Mouse (Mus musculus) kidney, adult 18-20 months (tissue): ENCODE measurements around the gene Fam129b.

Source experiments
- DNase-seq: peaks from one replicate; pipeline ENCODE4 v3.0.0; 2021

Fam129b gene

DNA sequence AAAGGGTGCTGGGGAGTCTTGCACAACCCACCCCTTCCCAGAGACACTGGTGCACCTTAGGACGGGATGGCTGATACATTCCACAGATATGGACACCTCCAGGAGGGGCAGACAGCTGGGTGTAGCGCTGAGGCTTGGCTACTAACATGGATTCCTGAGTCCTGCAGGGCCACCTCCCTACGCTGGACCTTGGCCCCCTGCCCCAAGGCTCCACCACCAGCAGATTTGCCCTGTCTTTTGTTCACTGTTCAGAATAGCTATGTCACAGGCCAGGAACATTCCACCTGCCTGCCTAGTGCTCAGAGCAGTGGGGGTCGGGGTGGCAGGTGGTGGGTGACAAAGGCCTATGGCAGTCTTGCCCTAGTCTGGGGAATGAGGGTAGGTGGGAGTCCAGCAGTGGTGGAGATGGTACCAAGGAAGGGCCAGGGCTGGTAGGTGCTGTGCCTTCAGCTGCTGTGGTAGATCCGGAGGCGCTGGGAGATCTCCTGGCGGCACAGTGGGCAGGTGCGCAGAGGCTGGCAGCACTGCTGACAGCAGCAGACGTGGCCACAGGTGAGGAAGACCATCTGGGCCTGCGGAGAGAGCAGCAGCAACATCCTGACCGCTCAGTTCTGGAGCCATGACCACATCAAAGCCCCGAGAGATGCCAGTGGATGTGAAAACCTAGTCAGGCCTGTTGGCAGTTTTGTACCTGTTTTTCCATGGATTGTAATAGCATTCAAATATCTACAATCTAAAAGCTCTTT lies 50.6 kb downstream of the Fam129b start:
- DNase-seq: no peak

- no peak for DNase-seq
Observed at GRCm38 (mm10) chr2:32927624-32928234, 51.8 kb downstream of the Fam129b start.

- peak; percentile 72 for DNase-seq
Observed at GRCm38 (mm10) chr2:32928235-32928946, 52.5 kb downstream of the Fam129b start.

DNA sequence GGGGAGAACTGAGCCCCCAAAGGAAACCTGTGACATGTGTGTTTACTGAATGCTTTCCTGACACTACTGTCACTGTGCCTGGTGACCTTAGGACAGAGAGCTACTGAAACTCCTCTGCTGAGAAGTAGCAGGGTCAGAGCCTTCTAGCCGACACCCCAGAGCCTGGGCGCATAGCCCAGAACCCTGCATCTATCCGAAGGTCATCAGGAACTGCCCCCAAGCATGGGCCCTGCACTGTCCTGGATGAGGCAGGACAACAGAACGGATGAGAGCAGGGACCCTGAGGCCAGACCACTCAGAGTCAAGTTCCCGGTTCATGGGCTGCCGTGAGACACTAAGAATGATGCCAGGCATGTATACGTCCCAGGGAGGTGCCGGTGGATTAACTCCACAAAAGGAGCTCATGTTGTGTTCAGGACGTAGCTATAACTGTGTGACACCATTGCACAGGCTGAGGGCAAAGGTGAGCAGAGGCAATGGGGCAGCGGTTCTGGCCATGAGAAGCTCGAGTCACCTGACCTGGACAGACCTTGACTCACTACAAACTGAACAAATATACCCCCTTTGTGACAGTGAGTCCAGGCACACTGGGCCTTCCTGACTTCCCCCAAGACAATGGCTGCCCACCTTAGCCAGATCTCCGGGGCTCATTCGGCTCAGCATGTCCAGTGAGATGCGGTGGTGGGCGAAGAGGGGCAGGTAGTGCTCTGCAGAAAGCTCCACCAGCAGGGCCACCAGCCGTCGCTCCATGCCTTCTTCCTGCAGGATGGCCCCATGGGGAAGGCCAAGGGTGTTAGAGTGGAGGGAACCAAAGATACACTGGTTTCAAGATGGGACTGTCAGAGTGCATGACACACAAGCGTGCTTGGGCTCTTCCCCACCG lies 53.3 kb downstream of the Fam129b start:
- DNase-seq: peak; percentile 23

DNA sequence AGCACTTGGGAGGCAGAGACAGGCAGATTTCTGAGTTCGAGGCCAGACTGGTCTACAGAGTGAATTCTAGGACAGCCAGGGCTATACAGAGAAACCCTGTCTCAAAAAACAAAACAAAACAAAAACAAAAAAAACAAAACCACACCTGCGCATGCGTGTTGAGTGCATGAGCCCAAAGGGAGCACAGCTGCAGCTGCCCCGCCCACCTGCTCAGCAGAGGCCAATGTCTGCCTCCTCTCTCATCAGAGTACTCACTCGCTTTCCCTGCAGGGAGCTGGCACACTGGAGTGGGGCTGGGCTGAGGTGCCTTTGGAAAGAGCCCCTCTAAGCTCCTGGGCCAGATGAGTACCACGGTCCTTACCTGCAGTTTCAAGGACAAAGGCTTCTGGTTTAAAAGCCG lies 55.8 kb downstream of the Fam129b start:
- DNase-seq: no peak

DNA sequence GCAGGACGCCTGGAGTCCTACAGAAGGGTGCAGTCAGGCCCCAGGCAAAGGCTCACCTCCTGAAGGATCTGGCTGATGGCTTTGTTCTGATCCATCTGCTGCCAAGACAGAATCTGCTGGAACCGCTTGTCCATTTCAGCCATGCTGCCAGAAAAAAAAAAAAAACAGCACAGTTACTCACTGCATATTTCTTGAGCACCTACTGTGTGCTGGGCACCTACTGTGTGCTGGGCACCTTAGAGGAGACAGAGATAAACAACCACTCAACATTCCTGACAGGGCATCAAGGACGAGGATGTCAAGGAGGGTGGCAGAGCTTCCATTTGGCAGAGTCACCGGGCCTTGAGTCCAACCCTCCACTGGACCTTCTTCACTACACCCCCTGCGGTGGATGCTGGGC lies 62.8 kb downstream of the Fam129b start:
- DNase-seq: no peak

- peak; percentile 24 for DNase-seq
Observed at GRCm38 (mm10) chr2:32939418-32939817, 63.5 kb downstream of the Fam129b start.

GRCm38 (mm10) chr2:32940483-32940882 lies 64.6 kb downstream of the Fam129b start:
- no peak for DNase-seq

DNA sequence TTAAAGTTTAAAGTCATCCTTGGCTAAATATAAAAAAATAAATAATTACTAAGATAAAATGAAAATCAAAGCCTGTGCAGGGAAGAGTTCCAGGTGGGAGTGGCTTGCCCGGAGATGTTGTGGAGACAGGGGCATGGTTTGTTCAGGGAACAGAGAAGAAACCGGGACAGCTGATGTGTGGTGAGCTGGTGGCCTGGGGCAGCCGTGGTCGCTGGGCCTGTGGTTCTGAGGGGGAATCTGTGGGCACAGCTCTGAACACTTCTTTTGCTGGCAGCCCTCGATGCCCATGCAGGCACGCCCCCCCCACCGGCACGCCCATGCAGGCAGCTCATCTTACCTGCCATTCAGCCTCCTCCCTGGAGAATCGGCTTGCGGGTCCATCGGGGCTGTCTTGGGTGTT lies 71.5 kb downstream of the Fam129b start:
- DNase-seq: no peak

DNA sequence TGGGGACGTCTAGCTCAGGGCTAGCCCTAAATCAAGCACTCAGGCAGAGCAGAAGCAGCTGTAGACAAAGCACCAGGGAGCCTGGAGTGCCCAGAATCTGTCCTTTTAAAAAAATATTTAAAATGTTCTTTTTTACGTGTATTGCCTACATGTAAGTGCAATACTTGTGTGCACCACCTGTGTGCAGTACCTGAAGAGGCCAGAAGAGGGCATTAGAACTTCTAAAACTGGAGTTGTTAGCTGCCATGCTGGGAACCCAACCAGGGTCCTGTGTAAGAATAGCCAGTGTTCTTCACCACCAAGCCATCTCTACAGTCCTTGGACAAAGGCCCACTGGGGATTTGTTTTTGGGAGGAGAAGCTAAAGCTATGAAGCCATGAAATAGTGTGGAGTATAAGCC lies 78.7 kb downstream of the Fam129b start:
- no peak for DNase-seq

- DNase-seq: peak; percentile 36
Observed at GRCm38 (mm10) chr2:32957344-32957743, 81.4 kb downstream of the Fam129b start.

- no peak for DNase-seq
Observed at GRCm38 (mm10) chr2:32960273-32960672, 84.4 kb downstream of the Fam129b start.

DNA sequence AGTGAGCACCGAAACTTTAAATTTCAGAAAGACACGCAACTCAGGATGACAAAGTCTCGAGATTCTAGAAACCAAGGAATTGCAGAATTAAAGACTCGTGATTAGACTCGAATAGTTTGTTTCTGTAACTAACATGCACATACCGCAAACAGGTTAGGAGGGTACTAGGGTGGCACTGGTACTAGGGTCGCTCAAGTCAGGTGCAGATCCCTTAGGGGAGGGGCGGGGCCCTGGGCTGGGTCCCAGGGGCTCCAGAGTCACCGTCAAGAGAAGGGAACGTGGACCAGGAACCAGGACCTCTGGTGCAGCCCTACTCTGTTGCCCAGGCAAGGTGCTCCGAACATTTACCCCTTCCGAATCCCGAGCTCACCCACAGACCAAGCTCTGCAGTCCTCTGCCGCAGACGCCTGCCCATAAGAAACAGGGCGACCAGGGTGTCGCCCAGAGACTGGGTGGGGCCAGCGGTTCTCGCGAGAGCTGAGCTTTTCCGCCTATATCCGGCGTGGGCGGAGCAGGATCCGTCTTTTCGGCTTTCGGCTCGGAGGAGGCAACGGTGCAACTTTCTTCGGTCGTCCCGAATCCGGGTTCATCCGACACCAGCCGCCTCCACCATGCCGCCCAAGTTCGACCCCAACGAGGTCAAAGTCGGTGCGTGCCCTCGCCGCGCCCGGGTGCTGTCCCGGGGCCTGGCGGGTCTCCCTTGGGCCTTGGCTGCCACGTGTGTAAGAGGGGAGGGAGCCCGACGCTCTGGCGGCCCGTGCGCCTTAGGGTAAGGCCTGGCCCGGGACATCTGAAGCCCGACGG lies 85.5 kb downstream of the Fam129b start, which contains the start of the genes Rpl12 and Lrsam1:
Rpl12 (plus strand) TSS at position 368 of the 804 bp plus-strand sequence.
Lrsam1 (minus strand) TSS at position 423 of the 804 bp plus-strand sequence.
- peak; percentile 96 for DNase-seq

- DNase-seq: no peak
Observed at GRCm38 (mm10) chr2:32962062-32962874, 86.4 kb downstream of the Fam129b start.

DNA sequence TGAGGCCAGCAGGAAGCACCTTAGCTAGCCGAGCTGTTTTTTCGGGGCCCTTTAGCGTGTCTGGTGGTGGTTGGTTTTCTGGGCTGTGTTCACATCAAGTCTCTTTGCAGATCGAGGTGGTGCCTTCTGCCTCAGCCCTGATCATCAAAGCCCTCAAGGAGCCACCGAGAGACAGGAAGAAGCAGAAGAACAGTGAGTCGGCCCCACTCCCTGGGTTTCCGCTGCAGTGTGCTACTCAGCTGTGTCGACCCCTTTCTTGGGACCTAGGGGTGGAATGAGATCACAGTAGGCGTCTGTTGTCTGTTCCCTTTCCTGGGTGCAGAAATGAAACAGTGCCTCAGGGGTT lies 86.9 kb downstream of the Fam129b start:
- DNase-seq: no peak

- DNase-seq: no peak
Observed at GRCm38 (mm10) chr2:32963544-32963943, 87.6 kb downstream of the Fam129b start.

DNA sequence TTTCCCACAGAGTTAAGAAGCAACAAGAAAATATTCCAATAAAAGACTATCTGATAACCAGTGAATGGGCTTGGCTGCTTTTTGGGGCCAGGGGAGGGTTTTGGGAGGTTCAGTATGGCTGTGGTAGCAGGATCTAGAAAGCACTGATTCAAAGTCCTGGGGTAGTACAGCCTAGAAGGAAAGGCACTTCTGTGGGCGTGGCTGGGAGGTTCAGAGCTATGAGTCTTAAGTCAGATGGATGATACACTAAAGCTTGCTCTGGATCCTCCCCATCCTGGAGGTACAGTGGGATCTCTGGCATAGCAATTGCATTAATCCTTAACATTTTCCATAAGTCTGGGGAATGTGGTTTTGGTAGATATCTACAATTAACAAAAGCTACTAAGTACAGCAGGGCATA lies 88.1 kb downstream of the Fam129b start:
- no peak for DNase-seq

DNA sequence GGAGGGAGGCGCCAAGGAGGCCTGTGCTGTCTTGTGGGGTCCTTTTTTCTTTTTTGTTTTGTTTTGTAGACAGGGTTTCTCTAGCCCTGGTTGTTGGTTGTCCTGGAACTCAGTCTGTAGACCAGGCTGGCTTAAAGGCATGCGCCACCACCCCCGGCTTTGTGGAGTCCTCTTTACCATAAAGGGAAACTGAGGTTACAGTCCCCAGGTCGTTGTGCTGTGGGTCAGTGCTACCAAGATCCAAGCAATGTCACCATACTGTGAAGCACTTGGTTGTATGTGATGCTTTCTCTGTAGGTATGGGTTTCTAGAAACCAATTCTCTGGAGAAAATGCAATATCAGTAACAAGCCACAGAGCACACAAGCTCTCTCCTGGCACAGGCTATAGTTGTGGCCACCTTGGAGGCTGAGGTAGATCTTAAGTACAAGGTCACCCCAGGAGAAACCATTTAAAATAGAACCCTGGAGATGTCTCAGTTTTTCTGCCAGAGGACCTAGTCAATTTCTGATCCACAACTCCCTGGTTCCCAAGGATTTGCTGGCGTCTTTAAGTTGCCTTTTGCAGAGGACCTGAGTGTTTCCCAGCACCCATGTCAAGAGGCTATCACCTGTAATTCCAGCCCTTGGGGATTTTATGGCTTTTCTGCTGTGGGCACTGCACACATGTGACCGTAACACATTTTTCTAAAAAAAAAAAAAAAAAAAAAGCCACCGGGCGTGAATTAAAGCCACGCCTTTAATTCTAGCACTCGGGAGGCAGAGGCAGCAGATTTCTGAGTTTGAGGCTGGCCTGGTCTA lies 88.9 kb downstream of the Fam129b start:
- DNase-seq: no peak

GRCm38 (mm10) chr2:32965511-32966183 lies 89.7 kb downstream of the Fam129b start:
- DNase-seq: no peak
